Mouse (Mus musculus): ENCODE measurements around the gene H2-Eb2. TPM values are rescaled to one million over a fixed set of nuclear protein-coding genes. Genes with fewer than 3 reads are reported as not detected.
A peak's percentile ranks its signal among the peaks of the same experiment; 100 is the strongest.

The H2-Eb2 gene
- polyA plus RNA-seq, 1 experiment from 2014 or later, result not detected

GRCm38 (mm10) chr17:34295307-34295706, 30.2 kb upstream of the H2-Eb2 start:
- H3K36me3 ChIP-seq, result no peaks in the 10 kb centered on the region
- H3K4me1 ChIP-seq, result 0 out of 2 replicates have a peak, but pooled peaks cover 2% of the 10 kb centered on the region
- H3K9ac ChIP-seq, result no peak overlapping the region
- H3K4me3 ChIP-seq (replicated peaks), result no peak overlapping the region
- H3K9me3 ChIP-seq, result no peaks in the 10 kb centered on the region
- no peak for ATAC-seq (ENCODE audit: insufficient read depth, low FRiP score, low read depth)
- H3K27ac ChIP-seq, result no peak overlapping the region
- no peaks in the 10 kb centered on the region; the same call in 1 of the 2 replicates for H3K27me3 ChIP-seq (replicated peaks)
- no peak overlapping the region for H3K4me2 ChIP-seq

- no peaks in the 10 kb centered on the region; the same call in 1 of the 2 replicates for H3K27me3 ChIP-seq (replicated peaks)
- peak overlapping the region; percentile 57 for H3K4me2 ChIP-seq
- 0 out of 2 replicates have a peak, but pooled peaks cover 2% of the 10 kb centered on the region for H3K4me1 ChIP-seq
- H3K27ac ChIP-seq, result no peak overlapping the region
- peak overlapping the region; percentile 25; the same call in 1 of the 2 replicates for H3K4me3 ChIP-seq (replicated peaks)
- no peak overlapping the region for H3K9ac ChIP-seq
- no peak for ATAC-seq (ENCODE audit: insufficient read depth, low FRiP score, low read depth)
- H3K9me3 ChIP-seq, result no peaks in the 10 kb centered on the region
- no peaks in the 10 kb centered on the region for H3K36me3 ChIP-seq
- WGBS, result 24% methylated on average over 23 of the region's 23 CpGs
Observed at GRCm38 (mm10) chr17:34295891-34296794, 29.3 kb upstream of the H2-Eb2 start.

GRCm38 (mm10) chr17:34299356-34299755, 26.1 kb upstream of the H2-Eb2 start:
- Histone ChIP-seq H3K9ac (no peak overlapping the region), H3K9me3 (no peaks in the 10 kb centered on the region), H3K4me1 (0 out of 2 replicates have a peak, but pooled peaks cover 2% of the 10 kb centered on the region), H3K36me3 (no peaks in the 10 kb centered on the region), H3K4me2 (no peak overlapping the region), H3K4me3 (replicated peaks) (no peak overlapping the region), H3K27me3 (replicated peaks) (no peaks in the 10 kb centered on the region; the same call in 1 of the 2 replicates), H3K27ac (no peak overlapping the region)
- ATAC-seq (ENCODE audit: insufficient read depth, low FRiP score, low read depth), result no peak
- 71% methylated on average over 3 of the region's 3 CpGs for WGBS

GRCm38 (mm10) chr17:34300071-34300470, 25.4 kb upstream of the H2-Eb2 start:
- ATAC-seq (ENCODE audit: insufficient read depth, low FRiP score, low read depth), result no peak
- Histone ChIP-seq H3K4me1 (0 out of 2 replicates have a peak, but pooled peaks cover 2% of the 10 kb centered on the region), H3K27ac (no peak overlapping the region), H3K4me3 (replicated peaks) (no peak overlapping the region), H3K36me3 (no peaks in the 10 kb centered on the region), H3K27me3 (replicated peaks) (no peaks in the 10 kb centered on the region; the same call in 1 of the 2 replicates), H3K4me2 (no peak overlapping the region), H3K9ac (no peak overlapping the region), H3K9me3 (no peaks in the 10 kb centered on the region)
- 79% methylated on average over 8 of the region's 8 CpGs for WGBS

- Histone ChIP-seq H3K27ac (no peak overlapping the region), H3K4me2 (no peak overlapping the region), H3K9me3 (no peaks in the 10 kb centered on the region), H3K36me3 (no peaks in the 10 kb centered on the region), H3K4me3 (replicated peaks) (no peak overlapping the region), H3K4me1 (0 out of 2 replicates have a peak, but pooled peaks cover 1% of the 10 kb centered on the region), H3K9ac (no peak overlapping the region), H3K27me3 (replicated peaks) (no peaks in the 10 kb centered on the region; the same call in 1 of the 2 replicates)
- WGBS, result 69% methylated on average over 23 of the region's 23 CpGs
- no peak for ATAC-seq (ENCODE audit: insufficient read depth, low FRiP score, low read depth)
Observed at GRCm38 (mm10) chr17:34300691-34301566, 24.5 kb upstream of the H2-Eb2 start.

GRCm38 (mm10) chr17:34301670-34302190, 23.7 kb upstream of the H2-Eb2 start:
- Histone ChIP-seq H3K27me3 (replicated peaks) (no peaks in the 10 kb centered on the region; the same call in 1 of the 2 replicates), H3K9ac (no peak overlapping the region), H3K9me3 (no peaks in the 10 kb centered on the region), H3K36me3 (no peaks in the 10 kb centered on the region), H3K4me2 (no peak overlapping the region), H3K4me1 (no peaks in the 10 kb centered on the region), H3K27ac (no peak overlapping the region), H3K4me3 (replicated peaks) (no peak overlapping the region)
- WGBS, result 88% methylated on average over 4 of the region's 4 CpGs
- no peak for ATAC-seq (ENCODE audit: insufficient read depth, low FRiP score, low read depth)

- WGBS, result 86% methylated on average over 2 of the region's 2 CpGs
- Histone ChIP-seq H3K4me3 (replicated peaks) (no peak overlapping the region), H3K9ac (no peak overlapping the region), H3K4me2 (no peak overlapping the region), H3K27ac (no peak overlapping the region), H3K9me3 (no peaks in the 10 kb centered on the region), H3K4me1 (no peaks in the 10 kb centered on the region), H3K36me3 (no peaks in the 10 kb centered on the region), H3K27me3 (replicated peaks) (no peaks in the 10 kb centered on the region)
- no peak for ATAC-seq (ENCODE audit: insufficient read depth, low FRiP score, low read depth)
Observed at GRCm38 (mm10) chr17:34303789-34304188, 21.7 kb upstream of the H2-Eb2 start.

- no peak overlapping the region for H3K4me2 ChIP-seq
- no peaks in the 10 kb centered on the region for H3K4me1 ChIP-seq
- ATAC-seq (ENCODE audit: insufficient read depth, low FRiP score, low read depth), result no peak
- 16% methylated on average over 4 of the region's 4 CpGs for WGBS
- no peaks in the 10 kb centered on the region for H3K9me3 ChIP-seq
- H3K9ac ChIP-seq, result no peak overlapping the region
- H3K4me3 ChIP-seq (replicated peaks), result no peak overlapping the region
- no peaks in the 10 kb centered on the region for H3K27me3 ChIP-seq (replicated peaks)
- no peaks in the 10 kb centered on the region for H3K36me3 ChIP-seq
- no peak overlapping the region for H3K27ac ChIP-seq
Observed at GRCm38 (mm10) chr17:34304751-34305150, 20.7 kb upstream of the H2-Eb2 start.

- Histone ChIP-seq H3K27ac (no peak within 1 kb of the TSS), H3K9me3 (no peaks in the 10 kb centered on the region), H3K4me2 (no peak within 1 kb of the TSS), H3K27me3 (replicated peaks) (no peaks in the 10 kb centered on the region), H3K4me1 (no peaks in the 10 kb centered on the region), H3K4me3 (replicated peaks) (no peak within 1 kb of the TSS), H3K36me3 (no peaks in the 10 kb centered on the region), H3K9ac (no peak within 1 kb of the TSS)
- peak; percentile 77; the same call in 1 of the 2 replicates for ATAC-seq (ENCODE audit: insufficient read depth, low FRiP score, low read depth)
Observed at GRCm38 (mm10) chr17:34305380-34306030, 20.0 kb upstream of the H2-Eb2 start, which contains the start of gene H2-Eb1. H2-Eb1 (plus strand) TSS chr17:34305867.

GRCm38 (mm10) chr17:34306407-34306806, 19.1 kb upstream of the H2-Eb2 start:
- Histone ChIP-seq H3K9ac (no peak overlapping the region), H3K36me3 (no peaks in the 10 kb centered on the region), H3K4me2 (no peak overlapping the region), H3K9me3 (no peaks in the 10 kb centered on the region), H3K27me3 (replicated peaks) (no peaks in the 10 kb centered on the region), H3K4me3 (replicated peaks) (no peak overlapping the region), H3K4me1 (no peaks in the 10 kb centered on the region), H3K27ac (no peak overlapping the region)
- WGBS, result 78% methylated on average over 2 of the region's 2 CpGs
- no peak for ATAC-seq (ENCODE audit: insufficient read depth, low FRiP score, low read depth)

GRCm38 (mm10) chr17:34307216-34307615, 18.2 kb upstream of the H2-Eb2 start:
- Histone ChIP-seq H3K4me3 (replicated peaks) (no peak overlapping the region), H3K9me3 (no peaks in the 10 kb centered on the region), H3K4me1 (no peaks in the 10 kb centered on the region), H3K9ac (no peak overlapping the region), H3K36me3 (no peaks in the 10 kb centered on the region), H3K27ac (no peak overlapping the region), H3K27me3 (replicated peaks) (no peaks in the 10 kb centered on the region), H3K4me2 (no peak overlapping the region)
- ATAC-seq (ENCODE audit: insufficient read depth, low FRiP score, low read depth), result no peak
